Mouse (Mus musculus) embryonic fibroblast, embryonic 13.5 days (primary cell): ENCODE measurements around the gene Bcat2.

Experiments used
- CTCF ChIP-seq: IDR thresholded peaks from 2 replicates; pipeline ENCODE4 v1.5.1; 2011; ENCODE audit warnings: mild to moderate bottlenecking, control low read depth, low read length, moderate library complexity, borderline replicate concordance; ENCODE audit not compliant: insufficient read depth
- POLR2A ChIP-seq: IDR thresholded peaks from 2 replicates; pipeline ENCODE4 v1.6.1; 2011; ENCODE audit warnings: low read depth, mild to moderate bottlenecking, control low read depth, low read length, moderate library complexity

DNA sequence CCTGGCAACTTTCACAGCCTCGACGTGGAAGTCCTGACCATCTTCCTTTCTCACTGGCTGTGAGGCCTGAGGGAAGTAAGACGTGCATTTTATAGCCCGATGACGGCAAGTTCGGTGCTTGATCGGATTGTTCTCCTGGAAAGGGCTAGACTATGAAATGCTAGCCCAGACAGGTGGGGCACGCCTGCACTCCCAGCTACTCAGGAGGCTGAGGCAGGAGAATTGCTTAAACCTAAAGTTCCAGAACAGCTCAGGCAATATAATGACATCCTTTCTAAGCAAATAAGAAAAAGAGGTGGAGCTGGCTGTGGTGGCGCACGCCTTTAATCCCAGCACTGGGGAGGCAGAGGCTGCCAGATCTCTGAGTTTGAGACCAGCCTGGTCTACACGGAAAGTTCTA lies 53.6 kb downstream of the Bcat2 start:
- no peak for TF ChIP-seq CTCF
- no peak for TF ChIP-seq POLR2A
